Mouse (Mus musculus) liver, embryonic 13.5 days (tissue): ENCODE measurements around the gene Slc6a17. TPM values are rescaled to one million over a fixed set of nuclear protein-coding genes. Genes with fewer than 3 reads are reported as not detected.
A peak's percentile ranks its signal among the peaks of the same experiment; 100 is the strongest.

Experiments used
- ATAC-seq: fragments of 200-750 bp; cut with Nextera tagmentation; 2 replicates; pipeline ENCODE4 v1.8.0; 2017; ENCODE audit warnings: low read depth, mild to moderate bottlenecking, moderate number of reproducible peaks, moderate library complexity
- DNase-seq: peaks from one replicate; pipeline ENCODE4 v3.0.0; 2022
- H3K27ac ChIP-seq: fragments of 300-500 bp; sonication (generic); 2 replicates; pipeline ENCODE4 v1.5.1; 2015; ENCODE audit warnings: moderate library complexity, mild to moderate bottlenecking, inconsistent platforms
- H3K27me3 ChIP-seq: fragments of 300-500 bp; sonication (generic); 2 replicates; pipeline ENCODE4 v1.6.1; 2015; ENCODE audit warnings: mild to moderate bottlenecking, inconsistent platforms
- H3K36me3 ChIP-seq: fragments of 300-500 bp; sonication (generic); 2 replicates; pipeline ENCODE4 v1.6.1; 2015; ENCODE audit warnings: mild to moderate bottlenecking, inconsistent platforms
- H3K4me1 ChIP-seq: fragments of 300-500 bp; sonication (generic); replicated peaks from 2 replicates; pipeline ENCODE4 v1.6.1; 2015; ENCODE audit warnings: inconsistent platforms
- H3K4me2 ChIP-seq: fragments of 300-500 bp; sonication (generic); 2 replicates; pipeline ENCODE4 v1.6.1; 2015; ENCODE audit warnings: inconsistent platforms, mild to moderate bottlenecking, moderate library complexity
- H3K4me3 ChIP-seq: fragments of 300-500 bp; sonication (generic); replicated peaks from 2 replicates; pipeline ENCODE4 v1.5.1; 2015; ENCODE audit warnings: mild to moderate bottlenecking, inconsistent platforms
- H3K9ac ChIP-seq: fragments of 300-500 bp; sonication (generic); 2 replicates; pipeline ENCODE4 v1.6.1; 2015; ENCODE audit warnings: mild to moderate bottlenecking, inconsistent platforms
- H3K9me3 ChIP-seq: fragments of 300-500 bp; sonication (generic); replicated peaks from 2 replicates; pipeline ENCODE4 v1.6.1; 2016; ENCODE audit warnings: inconsistent platforms
- WGBS: fragments of 180-500 bp; shearing (Covaris S2); methylation state at CpG from one replicate; pipeline ENCODE4 v1.1.7; 2015; ENCODE audit not compliant: insufficient replicate concordance; 5-methylcytosine and 5-hydroxymethylcytosine counted together
- polyA plus RNA-seq: library from polyadenylated mRNA; unstranded; fragments of >200 nt; fragmentation: Nextera tagmentation; extraction: Ambion mirVana; gene quantifications from 2 replicates; pipeline ENCODE4 v1.2.1, GENCODE M21; 2015

Gene Slc6a17
- polyA plus RNA-seq, 1 experiment from 2014 or later, result 0.27 TPM

- Histone ChIP-seq H3K9me3 (no peaks in the 10 kb centered on the region), H3K4me2 (peak overlapping the region; percentile 51), H3K4me3 (peak overlapping the region; percentile 37), H3K27ac (no peak overlapping the region), H3K4me1 (peaks cover 16% of the 10 kb centered on the region; the same call in 1 of the 2 replicates), H3K9ac (no peak overlapping the region), H3K27me3 (peaks cover 90% of the 10 kb centered on the region), H3K36me3 (no peaks in the 10 kb centered on the region)
- DNase-seq, result no peak
- 2% methylated on average over 64 of the region's 69 CpGs for WGBS
- ATAC-seq, result no peak
These were observed 57.9 kb downstream of the Slc6a17 start for GRCm38 (mm10) chr3:107459773-107460431.

GRCm38 (mm10) chr3:107459196-107459772 lies 58.5 kb downstream of the Slc6a17 start, which contains the start of gene Kcnc4:
TSS of gene Kcnc4 (minus strand) at chr3:107459552.
- Histone ChIP-seq H3K4me3 (peak within 1 kb of the TSS; percentile 37), H3K27me3 (peaks cover 89% of the 10 kb centered on the region), H3K9me3 (no peaks in the 10 kb centered on the region), H3K27ac (no peak within 1 kb of the TSS), H3K4me2 (peak within 1 kb of the TSS; percentile 51), H3K4me1 (peaks cover 16% of the 10 kb centered on the region; the same call in 1 of the 2 replicates), H3K36me3 (no peaks in the 10 kb centered on the region), H3K9ac (no peak within 1 kb of the TSS)
- ATAC-seq, result no peak
- DNase-seq, result no peak
- WGBS, result 2% methylated on average over 66 of the region's 68 CpGs

- ATAC-seq, result no peak
- under 1% methylated on average over 51 of the region's 51 CpGs for WGBS
- H3K4me3 ChIP-seq, result peak overlapping the region; percentile 37
- DNase-seq, result no peak
- H3K36me3 ChIP-seq, result no peaks in the 10 kb centered on the region
- no peaks in the 10 kb centered on the region for H3K9me3 ChIP-seq
- no peak overlapping the region for H3K9ac ChIP-seq
- peaks cover 89% of the 10 kb centered on the region for H3K27me3 ChIP-seq
- H3K4me1 ChIP-seq, result peaks cover 16% of the 10 kb centered on the region; the same call in 1 of the 2 replicates
- H3K4me2 ChIP-seq, result peak overlapping the region; percentile 51
- no peak overlapping the region for H3K27ac ChIP-seq
These were observed 59.2 kb downstream of the Slc6a17 start for GRCm38 (mm10) chr3:107458528-107459195.

- no peak overlapping the region for H3K9ac ChIP-seq
- H3K4me2 ChIP-seq, result peak overlapping the region; percentile 51; the same call in 1 of the 2 replicates
- peaks cover 86% of the 10 kb centered on the region for H3K27me3 ChIP-seq
- no peak for ATAC-seq
- no peaks in the 10 kb centered on the region for H3K36me3 ChIP-seq
- no peak overlapping the region for H3K4me3 ChIP-seq
- 5% methylated on average over 23 of the region's 23 CpGs for WGBS
- H3K9me3 ChIP-seq, result no peaks in the 10 kb centered on the region
- peaks cover 16% of the 10 kb centered on the region; the same call in 1 of the 2 replicates for H3K4me1 ChIP-seq
- H3K27ac ChIP-seq, result no peak overlapping the region
- no peak for DNase-seq
These were observed 59.7 kb downstream of the Slc6a17 start for GRCm38 (mm10) chr3:107458104-107458503.

- Histone ChIP-seq H3K4me3 (no peak overlapping the region), H3K9me3 (no peaks in the 10 kb centered on the region), H3K4me2 (no peak overlapping the region), H3K27me3 (peaks cover 49% of the 10 kb centered on the region), H3K36me3 (no peaks in the 10 kb centered on the region), H3K9ac (no peak overlapping the region), H3K27ac (no peak overlapping the region), H3K4me1 (peaks cover 9% of the 10 kb centered on the region; the same call in 1 of the 2 replicates)
- WGBS, result 58% methylated on average over 4 of the region's 4 CpGs
- ATAC-seq (no peak), DNase-seq (no peak)
These were observed 63.5 kb downstream of the Slc6a17 start for GRCm38 (mm10) chr3:107454280-107454679.

- ATAC-seq, result no peak
- whole genome bisulfite sequencing, result 36% methylated on average over 3 of the region's 3 CpGs
These were observed 71.0 kb downstream of the Slc6a17 start for GRCm38 (mm10) chr3:107446822-107447221.

GRCm38 (mm10) chr3:107443866-107444265 lies 74.0 kb downstream of the Slc6a17 start:
- H3K27ac ChIP-seq, result no peak overlapping the region
- no peaks in the 10 kb centered on the region for H3K36me3 ChIP-seq
- H3K4me1 ChIP-seq, result no peaks in the 10 kb centered on the region
- H3K9me3 ChIP-seq, result no peaks in the 10 kb centered on the region
- H3K4me2 ChIP-seq, result no peak overlapping the region
- H3K4me3 ChIP-seq, result no peak overlapping the region
- WGBS, result 59% methylated on average over 5 of the region's 5 CpGs
- ATAC-seq (no peak), DNase-seq (no peak)
- H3K27me3 ChIP-seq, result no peaks in the 10 kb centered on the region
- no peak overlapping the region for H3K9ac ChIP-seq

More at GRCm38 (mm10) chr3:107446822-107447221, 71.0 kb downstream of the Slc6a17 start:
- Histone ChIP-seq H3K4me3 (no peak overlapping the region), H3K36me3 (no peaks in the 10 kb centered on the region), H3K4me1 (no peaks in the 10 kb centered on the region), H3K4me2 (no peak overlapping the region), H3K9me3 (no peaks in the 10 kb centered on the region), H3K27me3 (no peaks in the 10 kb centered on the region), H3K27ac (no peak overlapping the region), H3K9ac (no peak overlapping the region)
- no peak for DNase-seq

- 70% methylated on average over 11 of the region's 11 CpGs for WGBS
- no peak for ATAC-seq
These were observed 75.6 kb downstream of the Slc6a17 start for GRCm38 (mm10) chr3:107442191-107442590.

GRCm38 (mm10) chr3:107441306-107441705 lies 76.5 kb downstream of the Slc6a17 start:
- Histone ChIP-seq H3K27me3 (no peaks in the 10 kb centered on the region), H3K4me1 (no peaks in the 10 kb centered on the region), H3K9me3 (no peaks in the 10 kb centered on the region), H3K4me2 (no peak overlapping the region), H3K36me3 (no peaks in the 10 kb centered on the region), H3K4me3 (no peak overlapping the region), H3K27ac (no peak overlapping the region), H3K9ac (no peak overlapping the region)
- WGBS, result 69% methylated on average over 8 of the region's 8 CpGs
- no peak for DNase-seq
- ATAC-seq, result no peak

More at GRCm38 (mm10) chr3:107442191-107442590, 75.6 kb downstream of the Slc6a17 start:
- Histone ChIP-seq H3K9ac (no peak overlapping the region), H3K9me3 (no peaks in the 10 kb centered on the region), H3K4me1 (no peaks in the 10 kb centered on the region), H3K27me3 (no peaks in the 10 kb centered on the region), H3K36me3 (no peaks in the 10 kb centered on the region), H3K27ac (no peak overlapping the region), H3K4me2 (no peak overlapping the region), H3K4me3 (no peak overlapping the region)
- no peak for DNase-seq

GRCm38 (mm10) chr3:107439280-107439679 lies 78.5 kb downstream of the Slc6a17 start:
- Histone ChIP-seq H3K9me3 (no peaks in the 10 kb centered on the region), H3K36me3 (no peaks in the 10 kb centered on the region), H3K4me3 (no peak overlapping the region), H3K4me2 (no peak overlapping the region), H3K9ac (no peak overlapping the region), H3K27me3 (no peaks in the 10 kb centered on the region), H3K4me1 (no peaks in the 10 kb centered on the region), H3K27ac (no peak overlapping the region)
- ATAC-seq (no peak), DNase-seq (no peak)
- 57% methylated on average over 11 of the region's 11 CpGs for WGBS

- Histone ChIP-seq H3K4me1 (no peaks in the 10 kb centered on the region), H3K9ac (no peak overlapping the region), H3K27me3 (no peaks in the 10 kb centered on the region), H3K4me2 (no peak overlapping the region), H3K9me3 (no peaks in the 10 kb centered on the region), H3K27ac (no peak overlapping the region), H3K36me3 (no peaks in the 10 kb centered on the region), H3K4me3 (no peak overlapping the region)
- no peak for ATAC-seq
- WGBS, result 64% methylated on average over 2 of the region's 2 CpGs
- DNase-seq, result no peak
These were observed 80.2 kb downstream of the Slc6a17 start for GRCm38 (mm10) chr3:107437666-107438065.
